Mouse (Mus musculus): ENCODE measurements around the gene Faim.

DNA sequence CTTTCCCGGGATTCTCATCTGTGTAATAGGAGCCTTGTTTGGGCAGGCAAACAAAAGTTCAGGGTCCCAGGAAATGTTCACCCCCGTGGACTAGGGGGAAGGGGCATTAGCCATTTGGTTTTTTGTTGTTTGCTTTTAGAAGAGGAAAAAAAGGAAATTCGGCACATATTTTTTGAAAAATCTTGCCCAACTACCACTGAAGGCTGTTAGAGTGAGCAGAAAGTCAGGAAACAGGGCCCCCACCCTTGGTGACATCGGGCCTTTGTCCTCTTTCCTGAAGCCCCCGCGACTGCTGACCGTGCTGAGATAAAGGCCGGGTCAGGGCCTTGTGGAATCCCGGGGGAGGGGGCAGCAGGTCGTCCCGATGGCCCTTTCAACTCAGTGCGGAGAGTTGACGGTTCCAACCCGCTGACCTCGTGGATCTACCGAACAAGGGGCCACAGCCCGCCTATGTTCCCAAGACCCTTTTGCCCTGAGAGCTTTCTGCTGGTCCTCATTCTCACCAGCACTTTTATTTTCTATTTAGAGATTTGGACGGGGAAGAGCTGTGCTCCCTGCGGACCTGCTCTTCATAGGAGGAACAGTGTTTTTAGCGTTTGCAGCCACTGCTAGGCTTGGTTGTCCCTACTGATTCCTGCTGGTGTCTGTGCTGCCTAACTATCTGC is 23.6 kb upstream of the Faim start:
- TF ChIP-seq CTCF (IDR thresholded peaks at IDR 0.05; ENCODE audit: borderline replicate concordance, control insufficient read depth, extremely low read depth, insufficient read depth, low read length, poor library complexity): no peak
- no peak for TF ChIP-seq POLR2A (IDR thresholded peaks at IDR 0.05; ENCODE audit: control insufficient read depth, extremely low read depth, insufficient read depth, low read length, poor library complexity)
